Mouse (Mus musculus) kidney, embryonic 16.5 days (tissue): ENCODE results near the gene Polr2j. TPM values are rescaled to one million over a fixed set of nuclear protein-coding genes. Genes with fewer than 3 reads are reported as not detected.

Experiments used
- ATAC-seq: fragments of 200-750 bp; cut with Nextera tagmentation; 2 replicates; pipeline ENCODE4 v1.8.0; 2017; ENCODE audit warnings: moderate TSS enrichment; ENCODE audit not compliant: low FRiP score, low TSS enrichment
- H3K27ac ChIP-seq: fragments of 300-500 bp; sonication (generic); 2 replicates; pipeline ENCODE4 v1.5.1; 2014; ENCODE audit warnings: low read length
- H3K27me3 ChIP-seq: fragments of 300-500 bp; sonication (generic); 2 replicates; pipeline ENCODE4 v1.6.1; 2014; ENCODE audit warnings: low read length, control low read depth, mixed read lengths; ENCODE audit not compliant: insufficient read depth
- H3K36me3 ChIP-seq: fragments of 300-500 bp; sonication (generic); 2 replicates; pipeline ENCODE4 v1.6.1; 2014; ENCODE audit warnings: low read length, control low read depth, mixed read lengths; ENCODE audit not compliant: insufficient read depth
- H3K4me1 ChIP-seq: fragments of 300-500 bp; sonication (generic); 2 replicates; pipeline ENCODE4 v1.6.1; 2014; ENCODE audit warnings: low read length, control low read depth, mixed read lengths; ENCODE audit not compliant: insufficient read depth
- H3K4me2 ChIP-seq: fragments of 300-500 bp; sonication (generic); replicated peaks from 2 replicates; pipeline ENCODE4 v1.6.1; 2014; ENCODE audit warnings: low read depth, low read length
- H3K4me3 ChIP-seq: fragments of 300-500 bp; sonication (generic); 2 replicates; pipeline ENCODE4 v1.5.1; 2014; ENCODE audit warnings: mild to moderate bottlenecking, low read length
- H3K9ac ChIP-seq: fragments of 300-500 bp; sonication (generic); replicated peaks from 2 replicates; pipeline ENCODE4 v1.6.1; 2014; ENCODE audit warnings: low read length
- H3K9me3 ChIP-seq: fragments of 300-500 bp; sonication (generic); 2 replicates; pipeline ENCODE4 v1.6.1; 2016; ENCODE audit warnings: low read length, control low read depth
- WGBS: fragments of 180-500 bp; shearing (Covaris S2); extraction: QIAGEN DNeasy Blood & Tissue Kit; methylation state at CpG from one replicate; pipeline ENCODE4 v1.1.7; 2014; 5-methylcytosine and 5-hydroxymethylcytosine counted together
- polyA plus RNA-seq: library from polyadenylated mRNA; unstranded; fragments of >200 nt; fragmentation: Nextera tagmentation; extraction: Ambion mirVana; gene quantifications from 2 replicates; pipeline ENCODE4 v1.2.1, GENCODE M21; 2015

The Polr2j gene
- polyA plus RNA-seq, result 243 and 245 TPM in 2 replicates

GRCm38 (mm10) chr5:136115891-136116783, at the start of gene Polr2j:
Gene Polr2j, plus strand, starts transcription at chr5:136116631.
- peak; percentile 97 for ATAC-seq
- Histone ChIP-seq H3K9me3 (no peaks in the 10 kb centered on the region), H3K36me3 (peaks cover 15% of the 10 kb centered on the region), H3K4me1 (peaks cover 20% of the 10 kb centered on the region), H3K4me2 (peak within 1 kb of the TSS; percentile 90), H3K27me3 (no peaks in the 10 kb centered on the region), H3K9ac (peak within 1 kb of the TSS; percentile 88), H3K27ac (0 out of 2 replicates have a peak within 1 kb of the TSS, but pooled peaks have one; percentile 58), H3K4me3 (peak within 1 kb of the TSS; percentile 99)
- WGBS, result 2% methylated on average over 42 of the region's 42 CpGs

- 49% methylated on average over 2 of the region's 2 CpGs for WGBS
- H3K4me3 ChIP-seq, result no peak overlapping the region
- no peaks in the 10 kb centered on the region for H3K36me3 ChIP-seq
- ATAC-seq, result no peak
- H3K4me1 ChIP-seq, result no peaks in the 10 kb centered on the region
- H3K27ac ChIP-seq, result no peak overlapping the region
- no peak overlapping the region for H3K9ac ChIP-seq
- no peak overlapping the region for H3K4me2 ChIP-seq
- H3K27me3 ChIP-seq, result 0 out of 2 replicates have a peak, but pooled peaks cover 3% of the 10 kb centered on the region
- H3K9me3 ChIP-seq, result no peaks in the 10 kb centered on the region
Measured at GRCm38 (mm10) chr5:136069411-136069810, 47.0 kb upstream of the Polr2j start.

DNA sequence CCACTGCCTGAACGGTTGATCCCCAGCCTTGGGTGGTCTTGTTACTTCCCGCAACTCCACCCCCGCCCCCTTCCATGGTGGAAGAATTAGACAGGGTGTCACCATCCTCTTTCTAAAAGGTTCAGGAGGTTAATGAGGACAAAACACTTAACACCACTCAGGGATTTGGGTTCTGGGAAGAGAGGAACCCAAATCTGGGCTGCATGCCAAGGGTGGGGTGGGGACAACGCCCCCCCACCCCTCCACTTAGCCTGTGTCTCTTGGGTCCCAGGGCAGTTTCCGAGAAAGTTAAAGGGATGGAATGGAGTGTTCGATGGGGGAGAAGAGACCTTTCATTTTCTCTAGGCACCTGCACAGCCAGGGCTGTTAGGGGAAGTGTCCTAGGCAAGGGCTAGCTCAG, 43.4 kb upstream of the Polr2j start:
- no peaks in the 10 kb centered on the region for H3K9me3 ChIP-seq
- H3K4me3 ChIP-seq, result no peak overlapping the region
- 35% methylated on average over 6 of the region's 6 CpGs for WGBS
- no peak overlapping the region for H3K4me2 ChIP-seq
- no peak overlapping the region for H3K27ac ChIP-seq
- no peak for ATAC-seq
- no peak overlapping the region for H3K9ac ChIP-seq
- peaks cover 9% of the 10 kb centered on the region for H3K4me1 ChIP-seq
- no peaks in the 10 kb centered on the region for H3K36me3 ChIP-seq
- 0 out of 2 replicates have a peak, but pooled peaks cover 2% of the 10 kb centered on the region for H3K27me3 ChIP-seq

- no peak for ATAC-seq
- Histone ChIP-seq H3K27ac (no peak overlapping the region), H3K4me3 (no peak overlapping the region), H3K27me3 (no peaks in the 10 kb centered on the region), H3K36me3 (no peaks in the 10 kb centered on the region), H3K9ac (no peak overlapping the region), H3K9me3 (no peaks in the 10 kb centered on the region), H3K4me1 (peaks cover 9% of the 10 kb centered on the region), H3K4me2 (no peak overlapping the region)
- WGBS, result 73% methylated on average over 11 of the region's 11 CpGs
Measured at GRCm38 (mm10) chr5:136073526-136073925, 42.9 kb upstream of the Polr2j start.

DNA sequence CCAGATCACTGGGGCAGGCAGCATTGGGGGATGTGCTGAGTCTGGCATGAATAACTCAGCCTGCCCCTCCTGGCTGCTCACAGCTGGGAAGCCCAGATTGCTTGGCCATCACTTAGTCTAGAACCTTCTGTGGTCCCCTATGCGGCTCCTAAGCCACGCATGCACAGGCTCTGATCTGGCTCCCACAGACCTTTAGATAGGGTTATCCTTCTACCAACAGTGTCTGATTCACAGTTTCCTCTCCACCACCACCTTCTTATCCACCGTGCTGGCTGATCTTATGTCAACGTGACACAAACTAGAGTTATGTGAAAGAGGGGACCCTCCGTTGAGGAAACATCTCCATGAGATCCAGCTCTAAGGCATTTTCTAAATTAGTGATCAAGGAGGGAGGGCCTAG, 41.4 kb upstream of the Polr2j start:
- H3K4me2 ChIP-seq, result no peak overlapping the region
- 83% methylated on average over 5 of the region's 5 CpGs for WGBS
- no peaks in the 10 kb centered on the region for H3K9me3 ChIP-seq
- H3K4me3 ChIP-seq, result no peak overlapping the region
- peaks cover 9% of the 10 kb centered on the region for H3K4me1 ChIP-seq
- no peaks in the 10 kb centered on the region for H3K36me3 ChIP-seq
- H3K9ac ChIP-seq, result no peak overlapping the region
- H3K27ac ChIP-seq, result no peak overlapping the region
- ATAC-seq, result no peak
- H3K27me3 ChIP-seq, result no peaks in the 10 kb centered on the region

GRCm38 (mm10) chr5:136076284-136076683, 40.1 kb upstream of the Polr2j start:
- no peaks in the 10 kb centered on the region for H3K36me3 ChIP-seq
- no peaks in the 10 kb centered on the region for H3K9me3 ChIP-seq
- H3K9ac ChIP-seq, result no peak overlapping the region
- H3K4me3 ChIP-seq, result no peak overlapping the region
- peak; percentile 33; the same call in 1 of the 2 replicates for ATAC-seq
- peaks cover 9% of the 10 kb centered on the region for H3K4me1 ChIP-seq
- 0 out of 2 replicates have a peak overlapping the region, but pooled peaks have one; percentile 3 for H3K4me2 ChIP-seq
- peak overlapping the region; percentile 72 for H3K27ac ChIP-seq
- no peaks in the 10 kb centered on the region for H3K27me3 ChIP-seq
- 36% methylated on average over 7 of the region's 7 CpGs for WGBS

DNA sequence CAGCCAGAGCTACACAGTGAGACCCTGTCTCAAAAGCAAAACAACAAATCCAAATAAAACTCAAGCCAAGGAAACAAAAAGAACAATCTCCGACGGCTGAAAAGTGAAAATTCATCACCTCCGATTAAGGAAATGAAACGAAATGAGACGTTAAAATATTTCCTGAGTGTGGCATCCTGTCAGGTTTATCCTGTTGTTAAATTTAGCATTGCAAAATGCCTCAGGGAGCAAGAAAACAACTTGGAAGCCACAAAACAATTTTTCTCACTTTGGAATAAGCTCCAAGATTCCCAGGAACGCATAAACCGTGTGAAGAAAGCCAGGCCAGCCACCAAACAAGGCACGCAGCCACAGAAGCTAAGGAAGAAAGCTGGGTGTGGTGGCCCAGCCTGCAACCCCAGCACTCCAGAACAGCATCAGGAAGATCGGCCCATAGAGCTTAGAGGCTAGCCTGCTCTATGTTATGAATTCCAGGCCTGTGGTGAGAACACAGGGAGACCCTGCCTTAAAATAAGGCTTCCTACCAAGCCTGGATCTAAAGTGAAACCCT, 39.4 kb upstream of the Polr2j start:
- WGBS, result 65% methylated on average over 9 of the region's 9 CpGs
- Histone ChIP-seq H3K27me3 (no peaks in the 10 kb centered on the region), H3K27ac (peak overlapping the region; percentile 72; the same call in 1 of the 2 replicates), H3K4me2 (no peak overlapping the region), H3K9ac (no peak overlapping the region), H3K9me3 (no peaks in the 10 kb centered on the region), H3K36me3 (no peaks in the 10 kb centered on the region), H3K4me1 (peaks cover 9% of the 10 kb centered on the region), H3K4me3 (no peak overlapping the region)
- no peak for ATAC-seq

DNA sequence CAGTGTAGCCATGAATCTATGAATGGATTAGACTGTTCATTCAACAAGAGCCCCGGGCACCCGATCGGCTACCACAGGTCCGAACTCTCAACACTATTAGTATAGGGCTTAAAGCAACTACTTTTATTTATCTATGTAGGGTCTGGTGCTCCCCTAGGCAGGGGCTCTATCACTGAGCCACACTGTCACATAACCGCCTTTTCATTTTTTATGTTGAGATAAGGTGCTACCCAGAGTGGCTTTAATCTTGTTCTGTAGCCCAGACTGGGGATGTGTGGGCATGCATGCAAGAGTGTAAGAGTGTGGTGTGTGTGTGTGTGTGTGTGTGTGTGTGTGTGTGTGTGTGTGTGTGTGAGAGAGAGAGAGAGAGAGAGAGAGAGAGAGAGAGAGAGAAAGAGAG, 38.3 kb upstream of the Polr2j start:
- Histone ChIP-seq H3K4me1 (peaks cover 10% of the 10 kb centered on the region), H3K27ac (no peak overlapping the region), H3K9me3 (no peaks in the 10 kb centered on the region), H3K4me2 (no peak overlapping the region), H3K36me3 (no peaks in the 10 kb centered on the region), H3K9ac (no peak overlapping the region), H3K27me3 (no peaks in the 10 kb centered on the region), H3K4me3 (no peak overlapping the region)
- 98% methylated on average over 5 of the region's 5 CpGs for WGBS
- ATAC-seq, result no peak

- no peaks in the 10 kb centered on the region for H3K9me3 ChIP-seq
- ATAC-seq, result no peak
- H3K4me2 ChIP-seq, result no peak overlapping the region
- H3K27ac ChIP-seq, result no peak overlapping the region
- 84% methylated on average over 4 of the region's 4 CpGs for WGBS
- peaks cover 21% of the 10 kb centered on the region for H3K4me1 ChIP-seq
- no peaks in the 10 kb centered on the region for H3K27me3 ChIP-seq
- no peak overlapping the region for H3K4me3 ChIP-seq
- no peak overlapping the region for H3K9ac ChIP-seq
- no peaks in the 10 kb centered on the region for H3K36me3 ChIP-seq
Measured at GRCm38 (mm10) chr5:136082345-136082744, 34.1 kb upstream of the Polr2j start.

- Histone ChIP-seq H3K4me1 (peaks cover 23% of the 10 kb centered on the region), H3K27ac (0 out of 2 replicates have a peak within 1 kb of the TSS, but pooled peaks have one; percentile 38)
Measured at GRCm38 (mm10) chr5:136083669-136084107, 32.7 kb upstream of the Polr2j start, which contains the start of gene Rasa4. Gene Rasa4, plus strand, starts transcription at chr5:136083916.

More at GRCm38 (mm10) chr5:136083669-136084107, 32.7 kb upstream of the Polr2j start, which contains the start of gene Rasa4:
- peak within 1 kb of the TSS; percentile 59 for H3K4me3 ChIP-seq
- H3K4me2 ChIP-seq, result peak within 1 kb of the TSS; percentile 98
- peak within 1 kb of the TSS; percentile 66 for H3K9ac ChIP-seq
- under 1% methylated on average over 23 of the region's 28 CpGs for WGBS
- peak; percentile 94 for ATAC-seq
- H3K27me3 ChIP-seq, result no peaks in the 10 kb centered on the region
- no peaks in the 10 kb centered on the region for H3K9me3 ChIP-seq
- H3K36me3 ChIP-seq, result no peaks in the 10 kb centered on the region
